Mouse (Mus musculus) forebrain, embryonic 12.5 days (tissue): ENCODE results near the gene Sesn3. TPM values are rescaled to one million over a fixed set of nuclear protein-coding genes. Genes with fewer than 3 reads are reported as not detected.

ENCODE experiments used
- ATAC-seq: fragments of 200-750 bp; cut with Nextera tagmentation; 2 replicates; pipeline ENCODE4 v1.8.0; 2017; ENCODE audit warnings: moderate TSS enrichment; ENCODE audit not compliant: low FRiP score
- H3K27ac ChIP-seq: fragments of 300-500 bp; sonication (generic); 2 replicates; pipeline ENCODE4 v1.5.1; 2016; ENCODE audit warnings: mild to moderate bottlenecking
- H3K27me3 ChIP-seq: fragments of 300-500 bp; sonication (generic); 2 replicates; pipeline ENCODE4 v1.6.1; 2016; ENCODE audit warnings: mild to moderate bottlenecking
- H3K36me3 ChIP-seq: fragments of 300-500 bp; sonication (generic); replicated peaks from 2 replicates; pipeline ENCODE4 v1.6.1; 2016; ENCODE audit warnings: mild to moderate bottlenecking
- H3K4me1 ChIP-seq: fragments of 300-500 bp; sonication (generic); 2 replicates; pipeline ENCODE4 v1.6.1; 2016
- H3K4me2 ChIP-seq: fragments of 300-500 bp; sonication (generic); 2 replicates; pipeline ENCODE4 v1.6.1; 2016; ENCODE audit warnings: mild to moderate bottlenecking, moderate library complexity
- H3K4me3 ChIP-seq: fragments of 300-500 bp; sonication (generic); replicated peaks from 2 replicates; pipeline ENCODE4 v1.5.1; 2016; ENCODE audit warnings: mild to moderate bottlenecking
- H3K9ac ChIP-seq: fragments of 300-500 bp; sonication (generic); 2 replicates; pipeline ENCODE4 v1.6.1; 2016; ENCODE audit warnings: mild to moderate bottlenecking
- H3K9me3 ChIP-seq: fragments of 300-500 bp; sonication (generic); 2 replicates; pipeline ENCODE4 v1.6.1; 2016
- WGBS: fragments of 180-500 bp; shearing (Covaris S2); methylation state at CpG from one replicate; pipeline ENCODE4 v1.1.7; 2016; 5-methylcytosine and 5-hydroxymethylcytosine counted together
- polyA plus RNA-seq: library from polyadenylated mRNA; unstranded; fragments of >200 nt; fragmentation: Nextera tagmentation; extraction: Ambion mirVana; gene quantifications from 2 replicates; pipeline ENCODE4 v1.2.1, GENCODE M21; 2016

Sesn3 gene
- polyA plus RNA-seq, 1 experiment from 2014 or later, result 20.3 TPM

DNA sequence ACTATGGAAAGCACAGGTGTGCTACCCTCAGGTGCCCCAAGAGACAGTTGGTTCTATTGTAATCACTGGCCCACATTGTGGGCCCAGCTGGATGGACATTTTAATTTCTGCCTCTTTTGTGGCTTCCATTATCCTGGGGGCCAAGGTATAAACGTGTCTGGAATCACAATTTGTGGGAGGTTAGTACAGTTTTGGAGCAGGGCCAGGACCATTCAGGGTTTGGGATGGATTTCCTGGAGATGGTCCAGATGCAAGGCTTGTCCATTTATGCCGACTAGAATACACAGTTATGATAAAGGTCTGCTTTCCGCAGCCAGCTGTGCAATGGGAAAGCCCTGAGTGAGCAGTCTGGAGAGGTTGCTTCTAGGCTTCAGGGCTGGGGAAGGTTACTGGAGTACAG, 13.7 kb upstream of the Sesn3 start:
- Histone ChIP-seq H3K9me3 (no peaks in the 10 kb centered on the region), H3K4me3 (no peak overlapping the region), H3K27ac (no peak overlapping the region), H3K9ac (no peak overlapping the region), H3K27me3 (no peaks in the 10 kb centered on the region), H3K4me1 (no peaks in the 10 kb centered on the region; the same call in 1 of the 2 replicates), H3K4me2 (no peak overlapping the region), H3K36me3 (no peaks in the 10 kb centered on the region)
- ATAC-seq, result no peak
- WGBS, result 75% methylated on average over 3 of the region's 3 CpGs

DNA sequence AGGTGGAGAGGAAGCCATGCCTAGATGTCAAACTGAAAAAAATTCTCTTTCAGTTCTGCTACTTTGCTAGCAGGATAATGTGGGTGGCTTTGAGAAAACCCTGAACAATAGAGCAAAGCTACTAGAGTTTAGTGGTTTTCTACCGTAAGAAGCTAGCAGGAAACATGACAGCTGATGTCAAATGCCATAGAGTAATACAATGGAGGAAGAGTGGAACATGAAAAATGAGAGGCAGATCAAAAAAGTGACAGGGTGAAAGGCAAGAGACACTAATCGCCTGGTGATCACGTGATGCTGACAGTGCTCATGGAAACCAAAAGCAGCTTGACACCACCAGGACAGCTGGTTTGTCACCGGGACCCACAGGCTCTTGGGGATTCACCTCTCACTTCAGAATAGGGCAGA, 12.3 kb upstream of the Sesn3 start:
- Histone ChIP-seq H3K4me1 (no peaks in the 10 kb centered on the region; the same call in 1 of the 2 replicates), H3K27me3 (no peaks in the 10 kb centered on the region), H3K9me3 (no peaks in the 10 kb centered on the region), H3K4me2 (no peak overlapping the region), H3K27ac (no peak overlapping the region), H3K9ac (no peak overlapping the region), H3K4me3 (no peak overlapping the region), H3K36me3 (no peaks in the 10 kb centered on the region)
- ATAC-seq, result no peak
- WGBS, result 75% methylated on average over 4 of the region's 4 CpGs

DNA sequence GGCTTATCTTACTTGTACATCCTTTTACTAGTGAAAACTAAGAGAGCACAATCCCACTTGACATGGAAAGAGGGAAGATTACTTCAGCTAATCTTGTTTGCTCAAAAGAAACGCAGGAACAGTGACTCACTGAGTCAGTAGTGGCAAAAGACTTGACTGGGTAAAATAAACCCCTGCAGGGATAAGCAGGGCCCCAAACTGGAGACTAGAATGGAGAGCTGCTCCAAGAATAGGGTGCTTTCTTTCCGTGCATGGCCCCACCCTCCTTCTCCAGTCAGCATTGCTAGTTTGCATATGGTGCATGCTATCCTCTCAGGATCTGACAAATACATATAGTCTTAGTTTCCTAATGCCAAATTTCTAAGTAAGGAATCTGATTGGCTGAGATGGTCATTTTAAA, 8.4 kb upstream of the Sesn3 start:
- no peak for ATAC-seq
- no peaks in the 10 kb centered on the region for H3K36me3 ChIP-seq
- H3K4me3 ChIP-seq, result no peak overlapping the region
- no peaks in the 10 kb centered on the region for H3K9me3 ChIP-seq
- H3K27ac ChIP-seq, result no peak overlapping the region
- no peak overlapping the region for H3K9ac ChIP-seq
- 3% methylated on average over 2 of the region's 2 CpGs for WGBS
- H3K27me3 ChIP-seq, result no peaks in the 10 kb centered on the region; the same call in 1 of the 2 replicates
- no peaks in the 10 kb centered on the region for H3K4me1 ChIP-seq
- no peak overlapping the region for H3K4me2 ChIP-seq

DNA sequence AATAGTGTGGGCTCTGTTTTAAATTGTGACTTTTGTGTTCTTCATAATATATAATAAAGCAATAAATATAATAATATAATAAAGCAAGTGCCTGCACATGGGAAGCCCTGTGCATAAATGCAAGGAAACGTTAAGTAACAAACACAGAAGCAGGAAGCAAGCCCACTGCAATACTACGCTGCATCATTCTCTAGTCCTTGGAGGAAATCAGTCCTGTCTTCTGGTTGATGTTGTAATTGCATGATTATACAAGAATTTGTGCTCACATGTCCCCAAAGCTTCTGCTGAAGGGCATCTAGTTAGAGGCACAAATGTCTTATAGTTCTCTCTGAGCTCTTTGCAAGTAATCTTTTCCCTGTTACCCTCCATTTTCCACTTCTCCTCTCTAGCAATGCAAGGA, 6.3 kb upstream of the Sesn3 start:
- H3K4me2 ChIP-seq, result no peak overlapping the region
- no peak overlapping the region for H3K4me3 ChIP-seq
- 82% methylated on average over 2 of the region's 2 CpGs for WGBS
- H3K9ac ChIP-seq, result no peak overlapping the region
- no peak overlapping the region for H3K27ac ChIP-seq
- no peaks in the 10 kb centered on the region for H3K4me1 ChIP-seq
- H3K27me3 ChIP-seq, result no peaks in the 10 kb centered on the region; the same call in 1 of the 2 replicates
- no peaks in the 10 kb centered on the region for H3K36me3 ChIP-seq
- no peaks in the 10 kb centered on the region for H3K9me3 ChIP-seq
- ATAC-seq, result no peak

DNA sequence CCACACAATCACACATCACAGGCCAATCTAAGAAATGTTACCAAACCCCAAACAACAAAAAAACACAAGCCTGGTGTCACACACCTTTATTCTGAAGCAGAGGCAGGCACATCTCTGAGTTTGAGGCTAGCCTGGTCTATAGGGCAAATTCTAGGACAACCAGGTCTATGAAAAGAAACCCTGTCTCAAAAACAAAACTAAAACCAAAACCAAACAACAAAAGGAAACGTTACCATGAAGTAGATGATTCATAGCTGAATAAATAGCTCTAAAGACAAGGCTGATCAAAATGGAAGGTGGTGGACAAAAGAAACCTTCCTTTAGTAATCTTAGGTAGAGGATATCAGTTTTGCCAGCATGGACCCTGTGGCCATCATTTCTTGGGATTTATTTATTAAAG, 1.9 kb upstream of the Sesn3 start:
- 76% methylated on average over 1 of the region's 1 CpGs for WGBS
- no peak overlapping the region for H3K27ac ChIP-seq
- ATAC-seq, result no peak
- no peaks in the 10 kb centered on the region for H3K9me3 ChIP-seq
- no peaks in the 10 kb centered on the region for H3K36me3 ChIP-seq
- H3K27me3 ChIP-seq, result no peaks in the 10 kb centered on the region; the same call in 1 of the 2 replicates
- no peak overlapping the region for H3K9ac ChIP-seq
- peaks cover 12% of the 10 kb centered on the region for H3K4me1 ChIP-seq
- no peak overlapping the region for H3K4me3 ChIP-seq
- H3K4me2 ChIP-seq, result no peak overlapping the region

DNA sequence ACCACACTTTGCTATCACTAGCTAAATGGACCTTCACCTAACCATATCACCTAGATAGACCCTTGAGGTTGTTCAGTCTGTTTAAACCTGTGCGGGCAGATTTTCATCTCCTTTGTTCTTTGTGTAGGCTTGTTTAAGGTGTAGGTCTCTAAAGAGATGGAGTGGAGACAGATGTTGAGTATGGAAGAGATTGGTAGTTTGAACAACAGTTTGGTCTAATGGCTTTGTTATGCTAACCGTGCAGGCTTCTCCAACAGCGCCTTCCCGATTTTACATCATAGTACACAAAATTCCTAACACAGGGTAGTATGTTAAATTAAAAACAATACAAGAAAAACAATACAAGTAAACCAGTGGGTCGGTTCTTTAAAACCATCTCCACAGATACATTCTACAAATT, 281 bp upstream of the Sesn3 start:
- H3K4me3 ChIP-seq, result peak overlapping the region; percentile 91; the same call in 1 of the 2 replicates
- no peaks in the 10 kb centered on the region for H3K9me3 ChIP-seq
- H3K27me3 ChIP-seq, result no peaks in the 10 kb centered on the region
- H3K4me2 ChIP-seq, result peak overlapping the region; percentile 58
- peak overlapping the region; percentile 47; the same call in 1 of the 2 replicates for H3K9ac ChIP-seq
- H3K36me3 ChIP-seq, result no peaks in the 10 kb centered on the region
- H3K27ac ChIP-seq, result peak overlapping the region; percentile 89
- 32% methylated on average over 5 of the region's 5 CpGs for WGBS
- H3K4me1 ChIP-seq, result peaks cover 14% of the 10 kb centered on the region
- no peak for ATAC-seq

DNA sequence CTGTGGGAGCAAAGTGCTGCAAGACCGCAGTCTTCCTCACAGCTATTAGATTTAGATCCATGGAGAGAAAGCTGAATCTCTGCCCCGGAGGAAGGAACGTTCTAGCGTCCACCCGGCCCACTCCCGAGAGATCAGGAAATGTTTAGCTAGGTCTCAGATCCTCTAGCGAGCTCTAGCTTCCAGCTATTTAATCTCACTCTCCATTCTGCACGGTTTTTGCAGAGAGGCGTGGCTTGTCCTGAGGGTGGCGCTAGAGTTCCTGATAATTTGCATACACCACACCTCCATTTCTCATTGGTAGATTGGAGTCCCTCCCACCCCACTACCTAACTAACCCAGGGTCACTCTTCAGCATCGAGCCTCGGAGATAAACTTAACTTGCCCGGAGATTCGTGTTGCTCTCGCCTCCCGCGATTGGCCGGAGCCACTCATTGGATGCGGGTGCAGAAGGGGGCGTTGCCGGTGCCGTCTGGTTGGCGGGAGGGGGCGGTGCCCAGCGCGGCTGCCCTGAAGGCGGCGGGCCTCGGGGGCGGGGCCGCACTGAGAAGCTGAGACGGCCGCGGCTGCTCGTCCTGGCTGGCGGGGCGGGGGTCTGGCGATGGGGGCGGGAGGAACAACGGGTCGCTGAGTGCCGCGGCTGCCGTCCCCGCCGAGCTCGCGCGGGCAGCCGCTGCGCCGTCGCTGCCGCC, 1.1 kb downstream of the Sesn3 start:
- Histone ChIP-seq H3K4me1 (peaks cover 14% of the 10 kb centered on the region), H3K4me2 (peak overlapping the region; percentile 69), H3K27me3 (no peaks in the 10 kb centered on the region), H3K4me3 (peak overlapping the region; percentile 91), H3K36me3 (no peaks in the 10 kb centered on the region), H3K9ac (peak overlapping the region; percentile 84), H3K9me3 (no peaks in the 10 kb centered on the region), H3K27ac (peak overlapping the region; percentile 96)
- WGBS, result under 1% methylated on average over 53 of the region's 54 CpGs
- peak; percentile 98 for ATAC-seq

DNA sequence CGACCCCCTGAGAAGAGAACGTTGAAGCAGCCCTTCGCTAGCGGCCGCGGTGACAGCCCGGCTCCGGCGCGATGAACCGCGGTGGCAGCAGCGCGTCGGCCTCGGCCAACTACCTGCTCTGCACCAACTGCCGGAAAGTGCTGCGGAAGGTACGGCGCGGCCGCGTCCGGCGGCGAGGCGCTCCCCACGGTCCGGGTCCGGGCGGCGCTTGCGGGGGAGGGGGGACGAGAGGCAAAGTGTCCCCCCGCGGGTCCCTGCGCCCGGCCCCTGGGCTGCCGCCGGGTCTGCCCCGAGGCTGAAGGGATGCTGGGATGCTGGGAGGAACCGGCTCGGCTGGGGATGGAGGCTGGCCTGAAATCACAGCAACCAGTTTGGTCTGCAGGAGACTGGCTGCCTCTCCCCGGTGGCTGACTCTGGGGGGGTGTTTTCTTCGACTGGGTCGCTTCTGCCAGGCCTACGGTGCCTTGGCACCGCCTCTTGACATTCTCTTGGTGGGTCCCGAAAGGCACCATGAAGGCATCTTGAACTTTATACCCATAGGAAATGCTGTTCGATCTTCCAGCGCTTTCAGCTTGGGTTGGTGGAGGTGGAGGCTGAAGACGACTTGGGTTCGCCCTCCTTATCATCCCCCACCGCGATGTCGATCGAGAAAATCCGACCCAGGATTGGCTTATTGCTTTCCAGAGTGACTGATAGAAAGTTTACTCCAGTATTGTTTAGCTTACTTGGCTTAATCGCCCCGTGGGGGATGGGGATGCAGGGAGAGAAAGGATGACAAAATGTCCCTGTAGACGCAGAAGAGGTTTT, 1.8 kb downstream of the Sesn3 start:
- H3K4me2 ChIP-seq, result peak overlapping the region; percentile 69
- no peaks in the 10 kb centered on the region for H3K9me3 ChIP-seq
- WGBS, result under 1% methylated on average over 60 of the region's 61 CpGs
- H3K4me1 ChIP-seq, result peaks cover 14% of the 10 kb centered on the region
- peak overlapping the region; percentile 96 for H3K27ac ChIP-seq
- peak overlapping the region; percentile 84 for H3K9ac ChIP-seq
- ATAC-seq, result peak; percentile 73
- no peaks in the 10 kb centered on the region for H3K27me3 ChIP-seq
- H3K4me3 ChIP-seq, result peak overlapping the region; percentile 91
- H3K36me3 ChIP-seq, result no peaks in the 10 kb centered on the region

DNA sequence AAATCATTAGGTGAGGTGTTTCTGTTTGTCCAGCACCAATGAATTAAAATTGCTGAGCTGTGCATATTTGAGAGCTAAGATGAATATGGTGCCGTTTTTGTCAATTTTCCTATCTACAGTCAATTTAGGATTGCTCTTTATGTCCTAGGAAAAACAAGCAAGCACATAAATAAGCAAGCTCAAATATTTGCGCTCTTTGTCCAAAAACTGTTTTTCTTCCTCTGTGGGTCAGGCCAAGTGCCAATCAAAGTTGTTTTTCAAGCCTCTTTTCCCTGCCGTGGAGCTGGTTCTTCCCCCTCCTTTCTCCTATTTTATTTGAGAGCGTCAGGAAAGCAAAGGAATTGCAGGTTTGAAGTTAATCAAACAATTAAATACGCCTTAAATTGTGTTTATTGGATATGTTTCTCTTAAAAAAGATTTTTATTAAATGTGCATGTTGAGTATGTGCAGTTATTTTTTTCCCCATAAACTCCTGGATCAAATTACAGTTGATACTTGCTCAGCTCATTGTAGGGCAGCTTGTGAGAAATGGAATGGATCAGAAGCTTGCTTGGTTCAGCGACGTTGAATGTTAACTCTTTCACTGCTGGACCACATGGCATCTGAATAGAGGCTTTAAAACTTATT, 2.6 kb downstream of the Sesn3 start:
- whole genome bisulfite sequencing, result under 1% methylated on average over 7 of the region's 7 CpGs
- Histone ChIP-seq H3K4me1 (peaks cover 14% of the 10 kb centered on the region), H3K27ac (no peak overlapping the region), H3K27me3 (no peaks in the 10 kb centered on the region), H3K4me2 (peak overlapping the region; percentile 69), H3K36me3 (no peaks in the 10 kb centered on the region), H3K4me3 (peak overlapping the region; percentile 91), H3K9ac (peak overlapping the region; percentile 84), H3K9me3 (no peaks in the 10 kb centered on the region)
- no peak for ATAC-seq

DNA sequence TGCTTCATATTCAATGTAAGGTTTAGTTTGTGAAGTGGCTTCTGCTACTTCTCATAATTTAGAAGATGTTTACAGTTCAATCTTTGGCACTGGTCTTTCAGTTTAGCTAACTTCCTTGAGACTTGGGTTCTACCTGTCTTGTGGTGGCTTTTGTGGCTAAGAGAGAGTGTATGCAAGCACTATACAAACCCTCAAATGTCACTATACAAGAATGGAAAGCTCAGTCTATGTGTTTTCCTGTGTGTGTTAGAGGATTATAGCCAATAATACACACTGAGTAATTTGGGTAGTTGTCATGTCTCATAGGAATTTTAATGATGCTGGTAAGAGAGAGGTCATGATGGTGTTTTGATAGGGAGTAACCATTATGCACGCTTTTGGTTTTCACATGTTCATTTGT, 5.8 kb downstream of the Sesn3 start:
- Histone ChIP-seq H3K4me1 (0 out of 2 replicates have a peak, but pooled peaks cover 2% of the 10 kb centered on the region), H3K36me3 (no peaks in the 10 kb centered on the region), H3K27me3 (no peaks in the 10 kb centered on the region), H3K9me3 (no peaks in the 10 kb centered on the region), H3K9ac (no peak overlapping the region), H3K27ac (no peak overlapping the region), H3K4me2 (no peak overlapping the region), H3K4me3 (no peak overlapping the region)
- ATAC-seq, result no peak
- WGBS, result 79% methylated on average over 1 of the region's 1 CpGs

DNA sequence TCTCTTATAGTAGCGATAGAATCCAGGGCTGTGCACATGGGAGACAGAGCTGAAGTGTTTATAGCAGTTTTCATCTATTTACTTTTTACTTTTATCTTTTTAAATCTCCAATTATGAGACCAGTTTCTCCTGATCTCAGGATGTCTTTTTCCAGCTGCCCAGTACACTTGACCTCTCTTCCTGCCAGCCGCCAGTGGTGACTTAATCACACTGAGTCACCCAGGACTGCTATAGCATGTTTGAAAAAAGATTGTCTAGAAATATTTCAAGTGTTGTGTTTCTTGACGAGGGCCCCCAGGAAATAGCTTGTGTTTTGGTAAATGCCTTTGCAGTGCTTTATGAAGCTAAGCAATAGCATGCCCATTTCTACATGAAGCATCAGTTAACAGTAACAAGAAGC, 10.2 kb downstream of the Sesn3 start:
- Histone ChIP-seq H3K27ac (no peak overlapping the region), H3K4me2 (no peak overlapping the region), H3K4me3 (no peak overlapping the region), H3K27me3 (no peaks in the 10 kb centered on the region), H3K9ac (no peak overlapping the region), H3K4me1 (no peaks in the 10 kb centered on the region), H3K36me3 (no peaks in the 10 kb centered on the region), H3K9me3 (no peaks in the 10 kb centered on the region)
- ATAC-seq, result no peak
- 75% methylated on average over 3 of the region's 3 CpGs for WGBS

DNA sequence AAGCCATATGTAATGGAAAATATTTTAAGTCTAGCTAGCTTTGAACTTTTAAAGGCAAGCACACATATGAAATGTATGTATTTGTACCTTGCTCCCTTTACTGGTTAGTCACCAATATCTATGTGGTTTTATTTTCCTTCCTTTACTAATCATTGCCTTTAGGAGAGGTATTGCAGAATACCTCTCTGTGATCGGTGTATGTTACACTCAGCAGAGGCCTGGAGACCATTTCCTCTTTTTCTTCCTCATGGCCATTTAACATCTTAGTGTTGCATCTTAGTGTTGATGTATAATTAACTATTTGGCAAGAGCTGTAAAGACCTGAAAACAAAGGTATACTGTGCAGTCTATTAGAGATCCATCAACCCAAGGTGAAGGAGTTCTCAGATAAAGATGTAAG, 12.4 kb downstream of the Sesn3 start:
- H3K27ac ChIP-seq, result no peak overlapping the region
- ATAC-seq, result no peak
- no peaks in the 10 kb centered on the region for H3K27me3 ChIP-seq
- 98% methylated on average over 1 of the region's 1 CpGs for WGBS
- no peaks in the 10 kb centered on the region for H3K9me3 ChIP-seq
- no peak overlapping the region for H3K4me2 ChIP-seq
- no peak overlapping the region for H3K9ac ChIP-seq
- no peaks in the 10 kb centered on the region for H3K36me3 ChIP-seq
- no peak overlapping the region for H3K4me3 ChIP-seq
- H3K4me1 ChIP-seq, result no peaks in the 10 kb centered on the region
